Mouse (Mus musculus): ENCODE data around the gene Ppp1r11. TPM values are rescaled to one million over a fixed set of nuclear protein-coding genes. Genes with fewer than 3 reads are reported as not detected.
"Not testable (repeated sequence)": the region's sequence is repeated elsewhere in the genome, so short reads cannot be mapped to it uniquely, and the experiment has no call there.

Gene Ppp1r11
- polyA plus RNA-seq (2021), result 56.1 TPM

DNA sequence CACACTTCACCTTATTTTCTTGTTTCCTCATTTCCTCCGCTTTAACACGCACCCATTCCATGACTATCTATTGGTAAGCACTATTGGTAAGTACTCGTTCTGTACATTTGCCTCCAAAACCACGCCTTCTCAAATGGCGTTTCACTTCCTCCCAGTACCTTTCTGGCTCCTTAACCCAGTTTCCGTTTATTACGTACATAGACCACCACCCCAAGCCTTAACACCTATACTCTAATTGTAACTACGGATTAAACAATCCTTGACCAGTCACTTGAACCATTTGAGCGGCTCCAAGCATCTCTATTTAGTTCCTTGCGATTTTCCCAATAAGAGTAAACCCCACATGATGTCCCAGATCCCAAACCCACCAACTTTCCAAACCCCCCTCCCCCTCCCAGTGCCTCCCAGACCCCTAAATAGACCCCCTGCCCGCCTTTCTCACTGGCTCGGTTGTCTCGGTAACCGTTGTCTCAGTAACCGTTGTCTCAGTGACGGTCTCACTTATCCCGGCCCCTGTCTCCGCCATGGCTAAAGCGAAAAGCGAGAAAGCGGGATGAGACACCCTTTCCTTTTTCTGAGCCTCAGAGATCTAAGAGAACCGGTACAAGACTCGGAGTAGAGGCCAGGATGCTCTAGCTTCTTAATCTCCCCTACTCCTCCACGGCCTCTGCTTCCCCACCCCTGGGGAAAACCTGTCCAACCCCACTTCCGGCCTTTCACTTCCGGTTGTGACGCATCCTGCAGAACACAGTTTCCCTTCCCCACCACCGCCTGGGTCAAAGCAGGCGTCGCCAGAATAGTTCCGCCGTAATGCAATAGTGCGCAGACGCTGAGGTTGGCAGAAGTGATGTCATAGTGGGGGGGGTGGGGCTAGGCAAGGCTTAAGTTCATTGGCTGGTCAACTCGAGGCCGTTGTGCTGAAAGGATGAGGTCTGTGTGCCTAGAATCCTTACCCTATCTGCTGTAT is at the start of gene Ppp1r11:
Ppp1r11 (minus strand) TSS at position 761 of the 967 bp plus-strand sequence.
- peak; percentile 86 for DNase-seq (ENCODE audit: low read depth, low spot score)
- no peaks in the 10 kb centered on the region for H3K27me3 ChIP-seq
- TF ChIP-seq CTCF (IDR thresholded peaks at IDR 0.05), result no peak
- ATAC-seq, result peak; percentile 94
- in situ Hi-C loops (cut with MboI; ENCODE audit: low pct_unique_long_range_greater_than_20kb), result no loop called here
- ChIA-PET CTCF (no interaction called here), POLR2A (no interaction called here)

GRCm38 (mm10) chr17:37000863-37001262 is 49.3 kb upstream of the Ppp1r11 start, which contains the start of gene Zfp57:
TSS of gene Zfp57 (plus strand) at chr17:37001163.
- ChIA-PET POLR2A (no interaction called here), CTCF (interaction anchor here (1.2 to 1.4 kb wide), 2 partner anchors 43 to 49 kb away, joined by 3 to 5 read pairs; no protein-coding TSS in a partner anchor)
- no peaks in the 10 kb centered on the region for H3K27me3 ChIP-seq
- ATAC-seq (no peak), DNase-seq (ENCODE audit: low read depth, low spot score) (no peak)
- TF ChIP-seq CTCF (IDR thresholded peaks at IDR 0.05), result no peak
- in situ Hi-C loops (cut with MboI; ENCODE audit: low pct_unique_long_range_greater_than_20kb), result loop anchor here (5.0 kb wide), 1 partner anchor 79 kb away; no protein-coding TSS in a partner anchor

GRCm38 (mm10) chr17:36998477-36998876 is 46.9 kb upstream of the Ppp1r11 start:
- ATAC-seq, result no peak
- CTCF ChIA-PET, result interaction anchor here (0.9 to 3.1 kb wide), 4 partner anchors 38 to 102 kb away, joined by 3 to 16 read pairs (median 5); no protein-coding TSS in a partner anchor
- H3K27me3 ChIP-seq, result no peaks in the 10 kb centered on the region
- no peak for TF ChIP-seq CTCF (IDR thresholded peaks at IDR 0.05)
- no peak for DNase-seq (ENCODE audit: low read depth, low spot score)
- in situ Hi-C loops (cut with MboI; ENCODE audit: low pct_unique_long_range_greater_than_20kb), result no loop called here
- POLR2A ChIA-PET, result no interaction called here

GRCm38 (mm10) chr17:36997033-36997735 is 45.6 kb upstream of the Ppp1r11 start:
- peak; percentile 87 for TF ChIP-seq CTCF (IDR thresholded peaks at IDR 0.05)
- no peaks in the 10 kb centered on the region for H3K27me3 ChIP-seq
- ATAC-seq, result peak; percentile 85
- DNase-seq (ENCODE audit: low read depth, low spot score), result peak; percentile 28
- in situ Hi-C loops (cut with MboI; ENCODE audit: low pct_unique_long_range_greater_than_20kb), result no loop called here
- ChIA-PET CTCF (interaction anchor here (0.6 to 3.1 kb wide), 24 partner anchors 10 to 207 kb away, joined by 3 to 16 read pairs (median 4); partner anchors contain the start of gene 2410137M14Rik), POLR2A (no interaction called here)

- TF ChIP-seq CTCF (IDR thresholded peaks at IDR 0.05), result no peak
- CTCF ChIA-PET, result interaction anchor here (1.5 to 3.1 kb wide), 3 partner anchors 30 to 81 kb away, joined by 3 to 16 read pairs (median 8); no protein-coding TSS in a partner anchor
- DNase-seq (ENCODE audit: low read depth, low spot score) (no peak), ATAC-seq (no peak)
- in situ Hi-C loops (cut with MboI; ENCODE audit: low pct_unique_long_range_greater_than_20kb), result no loop called here
- H3K27me3 ChIP-seq, result peaks cover 4% of the 10 kb centered on the region
- POLR2A ChIA-PET, result no interaction called here
These were observed 43.9 kb upstream of the Ppp1r11 start for GRCm38 (mm10) chr17:36995448-36995847.

GRCm38 (mm10) chr17:36994528-36994927 is 43.0 kb upstream of the Ppp1r11 start:
- peaks cover 4% of the 10 kb centered on the region for H3K27me3 ChIP-seq
- CTCF ChIA-PET, result interaction anchor here (1.5 kb wide), 1 partner anchor 29 kb away, joined by 3 read pairs; no protein-coding TSS in a partner anchor
- TF ChIP-seq CTCF (IDR thresholded peaks at IDR 0.05), result no peak
- POLR2A ChIA-PET, result no interaction called here
- no peak for DNase-seq (ENCODE audit: low read depth, low spot score)
- in situ Hi-C loops (cut with MboI; ENCODE audit: low pct_unique_long_range_greater_than_20kb), result no loop called here
- no peak for ATAC-seq

DNA sequence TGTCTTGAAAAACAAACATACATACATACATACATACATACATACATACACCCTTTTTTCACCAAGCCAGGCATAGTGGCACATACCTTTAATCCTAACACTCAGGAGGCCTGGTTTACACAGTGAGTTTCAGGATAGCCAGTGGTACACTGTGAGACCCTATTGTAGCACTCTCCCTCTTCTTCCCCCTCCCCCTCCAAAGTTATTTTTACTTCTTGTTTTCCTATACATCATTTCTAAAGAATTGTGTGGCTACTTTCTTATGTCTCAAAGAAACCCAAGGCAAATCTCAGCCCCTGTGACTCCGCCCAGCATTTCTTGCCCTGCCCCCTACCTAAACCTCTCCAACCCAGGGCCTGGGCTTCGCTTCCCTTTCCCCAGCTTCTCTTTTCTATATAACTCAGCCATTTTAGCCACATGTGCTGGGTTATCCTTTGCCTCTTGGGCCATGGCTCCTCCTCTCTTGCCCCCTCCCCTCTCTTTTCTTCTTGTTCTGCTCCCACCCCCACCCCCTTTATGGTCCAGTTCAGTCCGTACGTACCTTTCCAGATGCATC is 42.3 kb upstream of the Ppp1r11 start:
- in situ Hi-C loops (cut with MboI; ENCODE audit: low pct_unique_long_range_greater_than_20kb), result no loop called here

GRCm38 (mm10) chr17:36992336-36993104 is 41.0 kb upstream of the Ppp1r11 start:
- no peak for TF ChIP-seq CTCF (IDR thresholded peaks at IDR 0.05)
- DNase-seq (ENCODE audit: low read depth, low spot score) (no peak), ATAC-seq (no peak)
- in situ Hi-C loops (cut with MboI; ENCODE audit: low pct_unique_long_range_greater_than_20kb), result no loop called here
- H3K27me3 ChIP-seq, result peaks cover 7% of the 10 kb centered on the region
- POLR2A ChIA-PET, result no interaction called here
- CTCF ChIA-PET, result interaction anchor here (0.8 kb wide), 1 partner anchor 79 kb away, joined by 3 read pairs; no protein-coding TSS in a partner anchor

More for the DNA sequence above, 42.3 kb upstream of the Ppp1r11 start:
- DNase-seq (ENCODE audit: low read depth, low spot score) (no peak), ATAC-seq (no peak)
- ChIA-PET POLR2A (interaction anchor here (0.6 kb wide), 1 partner anchor 120 kb away, joined by 4 read pairs; no protein-coding TSS in a partner anchor), CTCF (no interaction called here)
- H3K27me3 ChIP-seq, result peaks cover 7% of the 10 kb centered on the region
- TF ChIP-seq CTCF (IDR thresholded peaks at IDR 0.05), result no peak

GRCm38 (mm10) chr17:36990630-36991029 is 39.1 kb upstream of the Ppp1r11 start:
- H3K27me3 ChIP-seq; in situ Hi-C loops (cut with MboI; ENCODE audit: low pct_unique_long_range_greater_than_20kb); DNase-seq (ENCODE audit: low read depth, low spot score); POLR2A ChIA-PET; CTCF ChIA-PET; ATAC-seq: not testable (repeated sequence)
